Mouse (Mus musculus): ENCODE data around the gene Hspa14.

DNA sequence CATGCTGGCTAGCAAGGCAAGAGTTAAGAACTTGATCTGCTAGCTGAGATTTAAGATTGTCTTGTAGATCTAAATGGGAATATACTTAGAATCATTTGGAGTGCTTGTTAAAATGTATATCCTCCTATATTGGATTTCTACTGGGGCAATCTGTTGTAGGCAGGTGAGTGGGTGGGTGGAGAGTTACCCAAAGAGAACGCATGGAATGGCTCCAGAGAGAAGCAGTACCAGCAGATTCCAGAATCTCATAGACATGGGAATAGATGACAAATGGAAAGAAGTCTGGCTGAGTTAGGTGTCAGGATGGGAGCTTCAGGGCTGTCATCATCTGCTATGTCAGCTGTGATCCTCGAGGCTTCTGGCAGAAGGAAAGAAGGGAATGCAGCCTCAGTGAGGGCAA, 63.2 kb downstream of the Hspa14 start:
- TF ChIP-seq CTCF (IDR thresholded peaks at IDR 0.05; ENCODE audit: control insufficient read depth, insufficient read depth, insufficient read length) (no peak), FOSL1 (IDR thresholded peaks at IDR 0.05; ENCODE audit: insufficient read depth, low read length, poor library complexity, severe bottlenecking) (no peak), USF1 (IDR thresholded peaks at IDR 0.05; ENCODE audit: low read depth) (no peak), CEBPB (IDR thresholded peaks at IDR 0.05; ENCODE audit: low read depth) (no peak), MYOG (IDR thresholded peaks at IDR 0.05; ENCODE audit: control insufficient read depth, extremely low read depth, insufficient read length) (no peak)

All from C2C12 (cell line).